Mouse (Mus musculus): ENCODE data around the gene Txlng.
A peak's percentile ranks its signal among the peaks of the same experiment; 100 is the strongest.

Gene Txlng

DNA sequence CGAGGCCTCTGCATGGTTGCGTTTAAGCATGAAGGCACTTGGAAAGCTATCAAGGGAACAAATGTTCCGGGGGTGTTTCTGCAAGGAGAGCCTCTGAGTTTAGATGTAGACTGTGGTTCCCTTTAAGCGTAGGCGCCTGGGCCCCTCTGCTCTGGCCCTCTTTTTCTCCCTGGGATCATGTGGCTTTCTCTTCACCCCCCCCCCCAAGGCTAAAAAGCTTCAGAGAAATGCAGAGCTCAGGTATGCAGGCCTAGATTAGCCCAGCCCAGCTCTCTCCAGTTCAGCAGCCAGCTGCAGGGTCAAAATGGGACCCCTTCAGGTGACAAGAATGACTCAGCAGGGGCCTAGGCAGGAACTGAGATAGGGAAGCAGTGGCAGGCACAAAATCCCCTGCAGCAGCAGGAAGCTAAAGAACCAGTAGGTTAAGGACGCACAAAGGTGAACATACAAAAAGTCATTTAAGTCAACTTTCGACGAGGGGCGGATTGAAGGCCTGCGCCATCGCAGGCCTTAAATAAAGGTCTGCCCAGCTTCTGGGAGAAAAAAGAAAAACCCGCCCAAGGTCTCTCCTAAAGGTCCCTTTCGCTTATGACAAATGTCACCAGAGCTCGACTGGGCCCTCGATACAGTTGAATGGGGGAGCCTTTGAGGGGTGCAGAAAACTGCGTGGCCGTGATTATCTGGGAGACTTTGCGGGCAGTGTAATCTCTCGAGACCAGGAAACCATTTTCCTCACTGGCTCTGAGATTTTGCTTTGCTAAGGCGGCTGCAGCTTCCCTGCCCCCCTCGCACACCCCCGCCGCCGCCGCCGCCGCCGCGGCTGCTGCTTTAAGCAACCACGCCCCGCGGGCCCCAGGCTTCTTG lies 69.8 kb downstream of the Txlng start:
- peak; percentile 38 to 60 for DNase-seq

GRCm38 (mm10) chrX:162756058-162756457 lies 73.2 kb downstream of the Txlng start:
- DNase-seq = no peak

- no peak for DNase-seq
These were observed 74.9 kb downstream of the Txlng start for GRCm38 (mm10) chrX:162754314-162754713.

GRCm38 (mm10) chrX:162752418-162752817 lies 76.8 kb downstream of the Txlng start:
- DNase-seq = no peak

- DNase-seq = no peak
These were observed 80.4 kb downstream of the Txlng start for GRCm38 (mm10) chrX:162748696-162749420.

DNA sequence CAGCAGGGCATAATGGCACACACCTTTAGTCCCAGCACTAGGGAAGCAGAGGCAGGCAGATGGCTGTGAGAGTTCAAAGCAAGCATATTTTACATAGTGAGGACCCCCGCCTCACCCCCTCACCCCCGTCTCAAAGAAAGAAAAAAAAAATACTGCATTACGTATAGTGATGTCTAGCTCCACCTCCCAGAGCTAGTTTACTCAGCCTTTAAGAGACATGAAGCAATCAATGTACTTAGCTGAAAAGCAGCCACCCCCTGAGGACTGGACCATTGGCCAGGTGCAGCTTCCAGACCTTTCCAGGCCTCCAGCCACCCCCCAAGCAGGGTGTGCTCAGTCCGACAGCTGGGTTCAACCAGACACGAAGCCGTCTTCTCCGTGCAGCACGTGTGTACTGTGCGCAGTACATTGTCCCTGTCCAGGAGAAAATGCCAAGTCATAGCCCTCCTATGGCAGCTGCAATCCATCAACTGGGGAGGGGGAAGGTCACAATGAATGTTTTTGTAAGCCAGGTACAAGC lies 93.1 kb downstream of the Txlng start:
- peak; percentile 22 to 65 for DNase-seq

- peak; percentile 73 to 81 for DNase-seq
These were observed 94.0 kb downstream of the Txlng start for GRCm38 (mm10) chrX:162734997-162735929.

- no peak for DNase-seq
These were observed 99.2 kb downstream of the Txlng start for GRCm38 (mm10) chrX:162730031-162730430.
